Mouse (Mus musculus): ENCODE data around the gene Pbx4. TPM values are rescaled to one million over a fixed set of nuclear protein-coding genes. Genes with fewer than 3 reads are reported as not detected.

Gene Pbx4
- total RNA-seq, 2 experiments from 2014 or later = 15.1 to 18.3 TPM

DNA sequence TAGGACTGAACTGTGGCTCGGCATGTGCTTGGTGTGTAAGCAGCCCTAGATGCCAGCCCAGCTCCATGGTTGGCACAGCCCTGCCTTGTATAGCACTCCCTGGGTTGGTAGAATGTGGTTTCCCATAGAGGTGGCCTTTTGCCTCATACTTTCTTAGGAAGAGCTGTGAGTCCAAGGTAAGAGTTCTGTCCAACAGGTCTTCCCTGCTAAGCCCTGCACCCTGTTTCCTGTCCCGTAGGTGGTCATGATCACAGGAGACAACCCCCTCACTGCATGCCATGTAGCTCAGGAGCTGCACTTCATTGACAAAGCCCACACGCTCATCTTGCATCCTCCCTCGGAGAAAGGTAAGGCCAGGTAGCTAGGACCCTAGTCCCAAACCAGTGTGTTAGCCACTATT, 30.5 kb upstream of the Pbx4 start:
- H3K27ac ChIP-seq = no peak overlapping the region
- TF ChIP-seq CTCF (conservative IDR thresholded peaks at IDR 0.05) = no peak
- DNase-seq (ENCODE audit: low spot score in 2 of 2) = no peak
- no peak overlapping the region for H3K4me3 ChIP-seq

- TF ChIP-seq CTCF (conservative IDR thresholded peaks at IDR 0.05) = no peak
- H3K27ac ChIP-seq = no peak overlapping the region
- no peak overlapping the region for H3K4me3 ChIP-seq
- DNase-seq (ENCODE audit: low spot score in 2 of 2) = no peak
Observed at GRCm38 (mm10) chr8:69802216-69802615, 30.1 kb upstream of the Pbx4 start.

DNA sequence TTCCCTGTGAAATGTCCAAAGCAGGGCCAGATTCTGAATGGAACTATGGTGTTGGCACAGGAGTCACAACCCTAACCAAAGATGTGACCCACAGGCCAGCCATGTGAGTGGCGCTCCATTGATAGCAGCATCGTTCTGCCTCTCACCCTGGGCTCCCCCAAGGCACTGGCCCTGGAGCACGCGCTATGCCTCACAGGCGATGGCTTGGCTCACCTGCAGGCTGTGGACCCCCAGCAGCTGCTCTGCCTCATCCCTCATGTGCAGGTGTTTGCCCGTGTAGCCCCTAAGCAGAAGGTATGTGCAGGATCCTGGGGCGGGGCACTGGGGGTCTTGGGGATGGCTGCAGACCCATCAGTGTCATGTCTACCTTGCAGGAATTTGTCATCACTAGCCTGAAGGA, 28.9 kb upstream of the Pbx4 start:
- no peak for TF ChIP-seq CTCF (conservative IDR thresholded peaks at IDR 0.05)
- no peak for DNase-seq (ENCODE audit: low spot score in 2 of 2)
- H3K27ac ChIP-seq = no peak overlapping the region
- H3K4me3 ChIP-seq = no peak overlapping the region

GRCm38 (mm10) chr8:69804537-69804936, 27.8 kb upstream of the Pbx4 start:
- Histone ChIP-seq H3K27ac (no peak overlapping the region), H3K4me3 (no peak overlapping the region)
- DNase-seq (ENCODE audit: low spot score in 2 of 2) = no peak
- TF ChIP-seq CTCF (conservative IDR thresholded peaks at IDR 0.05) = no peak

DNA sequence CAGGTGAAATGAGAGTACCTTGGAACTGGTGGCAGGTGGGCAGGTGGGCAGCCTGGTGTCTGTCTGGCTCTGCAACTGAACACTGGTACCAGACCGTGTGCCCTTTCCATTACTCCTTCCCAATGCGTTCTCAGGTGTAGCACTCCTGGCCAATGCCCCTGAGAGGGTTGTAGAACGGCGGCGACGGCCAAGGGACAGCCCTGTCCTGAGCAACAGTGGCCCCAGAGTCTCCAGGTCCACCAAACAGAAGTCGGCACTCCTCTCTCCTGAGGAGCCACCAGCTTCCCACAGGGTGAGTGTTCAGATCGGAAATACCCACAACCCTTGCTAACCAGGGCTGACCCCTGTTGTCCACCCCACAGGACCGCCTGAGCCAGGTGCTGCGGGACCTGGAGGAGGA, 27.2 kb upstream of the Pbx4 start:
- DNase-seq (ENCODE audit: low spot score in 2 of 2) = no peak
- TF ChIP-seq CTCF (conservative IDR thresholded peaks at IDR 0.05) = no peak
- Histone ChIP-seq H3K27ac (no peak overlapping the region), H3K4me3 (no peak overlapping the region)

- no peak overlapping the region for H3K4me3 ChIP-seq
- DNase-seq (ENCODE audit: low spot score in 2 of 2) = no peak
- no peak overlapping the region for H3K27ac ChIP-seq
- no peak for TF ChIP-seq CTCF (conservative IDR thresholded peaks at IDR 0.05)
Observed at GRCm38 (mm10) chr8:69805491-69805890, 26.8 kb upstream of the Pbx4 start.

DNA sequence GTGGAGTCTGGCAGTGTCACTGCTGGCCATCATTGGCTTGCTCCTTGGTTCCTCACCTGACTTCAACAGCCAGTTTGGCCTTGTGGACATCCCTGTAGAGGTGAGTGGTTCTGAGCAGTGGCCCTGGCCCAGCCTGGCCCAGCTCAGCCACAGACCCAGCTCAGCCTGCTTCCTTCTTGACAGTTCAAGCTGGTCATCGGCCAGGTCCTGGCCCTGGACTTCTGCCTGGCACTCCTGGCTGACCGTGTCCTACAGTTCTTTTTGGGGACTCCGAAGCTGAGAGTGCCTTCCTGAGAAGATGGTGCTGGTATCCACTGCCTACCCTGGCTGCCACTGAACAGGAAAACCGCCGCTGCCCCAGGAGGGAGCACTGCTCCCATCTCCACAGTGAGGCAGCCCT, 25.1 kb upstream of the Pbx4 start:
- DNase-seq (ENCODE audit: low spot score in 2 of 2) = no peak
- Histone ChIP-seq H3K27ac (no peak overlapping the region), H3K4me3 (no peak overlapping the region)
- no peak for TF ChIP-seq CTCF (conservative IDR thresholded peaks at IDR 0.05)

- TF ChIP-seq CTCF (conservative IDR thresholded peaks at IDR 0.05) = no peak
- H3K27ac ChIP-seq = peak within 1 kb of the TSS; percentile 70; the same call in 1 of the 2 replicates
- peak; percentile 43 to 59 for DNase-seq (ENCODE audit: low spot score in 2 of 2)
- peak within 1 kb of the TSS; percentile 57 for H3K4me3 ChIP-seq
Observed at GRCm38 (mm10) chr8:69808094-69808863, 24.0 kb upstream of the Pbx4 start, which contains the start of gene Gmip. TSS of gene Gmip (plus strand) at chr8:69808679.

DNA sequence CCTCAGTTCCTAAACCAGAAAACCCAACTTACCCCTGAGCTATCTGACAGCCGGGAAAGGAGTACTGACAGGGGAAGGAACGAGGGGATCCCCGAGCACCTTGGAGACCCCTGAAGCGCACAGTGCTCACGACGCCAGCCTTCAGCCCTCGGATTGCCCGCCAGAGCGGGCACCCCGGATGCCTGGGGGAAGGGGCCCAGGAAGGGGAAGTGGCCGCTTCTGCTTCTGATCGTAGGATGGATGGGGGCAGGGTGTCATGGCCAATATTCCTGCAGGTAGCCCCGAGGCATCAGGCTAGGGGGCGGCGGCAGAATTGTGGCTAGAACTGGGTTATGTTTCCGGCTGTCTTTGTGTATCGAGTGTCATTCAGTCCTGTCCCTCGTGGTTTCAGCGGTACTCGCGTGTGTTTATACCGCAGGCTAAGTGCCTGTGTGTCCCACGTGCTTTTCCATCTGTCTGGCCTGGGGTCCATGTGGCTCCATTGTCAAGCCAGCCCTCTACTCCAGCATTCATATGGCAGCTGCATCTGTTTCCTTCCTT, 23.4 kb upstream of the Pbx4 start:
- Histone ChIP-seq H3K4me3 (peak overlapping the region; percentile 57), H3K27ac (peak overlapping the region; percentile 70; the same call in 1 of the 2 replicates)
- no peak for TF ChIP-seq CTCF (conservative IDR thresholded peaks at IDR 0.05)
- peak in 1 of 2 experiments; percentile 52 for DNase-seq (ENCODE audit: low spot score in 2 of 2)

- H3K4me3 ChIP-seq = no peak overlapping the region
- no peak for TF ChIP-seq CTCF (conservative IDR thresholded peaks at IDR 0.05)
Observed at GRCm38 (mm10) chr8:69809820-69810219, 22.5 kb upstream of the Pbx4 start.

GRCm38 (mm10) chr8:69814881-69815280, 17.4 kb upstream of the Pbx4 start:
- TF ChIP-seq CTCF (conservative IDR thresholded peaks at IDR 0.05) = no peak
- Histone ChIP-seq H3K4me3 (no peak overlapping the region), H3K27ac (no peak overlapping the region)
- DNase-seq (ENCODE audit: low spot score in 2 of 2) = no peak

More at GRCm38 (mm10) chr8:69809820-69810219, 22.5 kb upstream of the Pbx4 start:
- no peak for DNase-seq (ENCODE audit: low spot score in 2 of 2)
- no peak overlapping the region for H3K27ac ChIP-seq

GRCm38 (mm10) chr8:69815396-69815795, 16.9 kb upstream of the Pbx4 start:
- DNase-seq (ENCODE audit: low spot score in 2 of 2) = no peak
- no peak for TF ChIP-seq CTCF (conservative IDR thresholded peaks at IDR 0.05)
- Histone ChIP-seq H3K4me3 (no peak overlapping the region), H3K27ac (no peak overlapping the region)

- Histone ChIP-seq H3K27ac (no peak overlapping the region), H3K4me3 (no peak overlapping the region)
- no peak for DNase-seq (ENCODE audit: low spot score in 2 of 2)
- TF ChIP-seq CTCF (conservative IDR thresholded peaks at IDR 0.05) = no peak
Observed at GRCm38 (mm10) chr8:69820466-69820865, 11.8 kb upstream of the Pbx4 start.

DNA sequence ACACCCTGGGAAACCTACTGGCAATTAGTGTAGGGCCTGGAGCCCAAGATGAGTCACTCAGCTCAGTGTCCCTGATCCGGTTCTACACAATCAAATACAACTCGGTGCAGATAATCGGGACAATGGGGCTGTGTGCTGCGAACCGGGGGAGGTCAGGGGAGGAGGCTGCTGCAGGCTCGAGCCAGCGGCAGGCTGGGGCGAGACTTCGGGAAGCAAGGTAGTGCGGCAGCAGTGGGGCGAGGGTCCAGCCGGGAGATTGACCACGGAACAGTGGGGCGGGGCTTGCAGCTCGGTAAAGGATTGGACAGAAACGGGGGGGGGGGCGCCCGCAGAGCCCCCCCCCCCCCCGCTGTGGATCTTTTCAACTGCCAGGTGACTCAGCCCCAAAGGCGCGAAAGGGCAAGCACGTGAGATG, 10.3 kb upstream of the Pbx4 start:
- no peak overlapping the region for H3K27ac ChIP-seq
- peak overlapping the region; percentile 46 for H3K4me3 ChIP-seq
- no peak for TF ChIP-seq CTCF (conservative IDR thresholded peaks at IDR 0.05)
- no peak for DNase-seq (ENCODE audit: low spot score in 2 of 2)

All from layer of hippocampus, adult 2 months (tissue).